Mouse (Mus musculus) kidney, postnatal 0 days (tissue): ENCODE measurements around the gene Dmac2. TPM values are rescaled to one million over a fixed set of nuclear protein-coding genes. Genes with fewer than 3 reads are reported as not detected.

Experiments
- ATAC-seq: fragments of 200-750 bp; cut with Nextera tagmentation; replicated peaks from 2 replicates; pipeline ENCODE4 v1.8.0; 2017; ENCODE audit warnings: low read depth, moderate number of reproducible peaks, moderate TSS enrichment, moderate library complexity; ENCODE audit not compliant: low FRiP score
- DNase-seq: peaks from one replicate; pipeline ENCODE4 v3.0.0-alpha.2; 2016; ENCODE audit warnings: low spot score
- H3K27ac ChIP-seq: fragments of 300-500 bp; sonication (generic); 2 replicates; pipeline ENCODE4 v1.5.1; 2014; ENCODE audit warnings: mild to moderate bottlenecking
- H3K27me3 ChIP-seq: fragments of 300-500 bp; sonication (generic); 2 replicates; pipeline ENCODE4 v1.6.1; 2014; ENCODE audit warnings: low read length, mixed read lengths; ENCODE audit not compliant: insufficient read depth
- H3K36me3 ChIP-seq: fragments of 300-500 bp; sonication (generic); 2 replicates; pipeline ENCODE4 v1.6.1; 2014; ENCODE audit warnings: low read length, mixed read lengths; ENCODE audit not compliant: insufficient read depth
- H3K4me1 ChIP-seq: fragments of 300-500 bp; sonication (generic); replicated peaks from 2 replicates; pipeline ENCODE4 v1.6.1; 2014; ENCODE audit warnings: antibody characterized with exemption, low read length, mixed read lengths; ENCODE audit not compliant: insufficient read depth
- H3K4me2 ChIP-seq: fragments of 300-500 bp; sonication (generic); 2 replicates; pipeline ENCODE4 v1.6.1; 2014; ENCODE audit warnings: mild to moderate bottlenecking, low read length, moderate library complexity, mixed read lengths
- H3K4me3 ChIP-seq: fragments of 300-500 bp; sonication (generic); replicated peaks from 2 replicates; pipeline ENCODE4 v1.5.1; 2014; ENCODE audit warnings: low read depth, low read length
- H3K9ac ChIP-seq: fragments of 300-500 bp; sonication (generic); 2 replicates; pipeline ENCODE4 v1.6.1; 2014; ENCODE audit warnings: low read depth, low read length
- H3K9me3 ChIP-seq: fragments of 300-500 bp; sonication (generic); replicated peaks from 2 replicates; pipeline ENCODE4 v1.6.1; 2016; ENCODE audit warnings: low read length, inconsistent platforms, mixed read lengths
- CTCF ChIP-seq: IDR thresholded peaks from 2 replicates; pipeline ENCODE4 v1.5.1; 2016; ENCODE audit warnings: antibody characterized with exemption, low read depth, mild to moderate bottlenecking, moderate library complexity
- WGBS: fragments of 180-500 bp; shearing (Covaris S2); extraction: QIAGEN DNeasy Blood & Tissue Kit; methylation state at CpG from one replicate; pipeline ENCODE4 v1.1.7; 2014; 5-methylcytosine and 5-hydroxymethylcytosine counted together
- polyA plus RNA-seq: library from polyadenylated mRNA; unstranded; fragments of >200 nt; fragmentation: Nextera tagmentation; extraction: Ambion mirVana; gene quantifications from 2 replicates; pipeline ENCODE4 v1.2.1, GENCODE M21; 2015

Dmac2 gene
- polyA plus RNA-seq, 1 experiment from 2014 or later = 68.9 TPM

DNA sequence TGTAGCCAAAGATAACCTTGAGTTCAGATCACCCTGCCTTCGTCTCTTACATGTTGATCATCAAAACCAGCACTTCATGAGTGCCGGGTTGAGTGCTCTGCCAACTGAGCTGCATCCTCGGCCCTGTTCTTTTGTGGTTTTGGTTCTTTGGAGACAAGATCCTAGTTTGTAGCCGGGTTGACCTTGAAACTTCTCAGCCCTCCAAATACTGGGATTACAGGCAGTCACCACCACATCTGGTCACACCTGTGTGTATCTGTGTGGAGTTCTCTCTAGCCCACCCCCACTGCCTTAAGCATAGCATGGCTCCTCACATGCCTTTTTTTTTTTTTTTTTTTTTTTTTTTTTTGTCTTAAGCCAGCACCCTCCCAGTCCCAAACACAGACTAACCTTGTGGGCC lies 50.9 kb downstream of the Dmac2 start:
- Histone ChIP-seq H3K9me3 (no peaks in the 10 kb centered on the region), H3K4me1 (no peaks in the 10 kb centered on the region), H3K27me3 (no peaks in the 10 kb centered on the region), H3K36me3 (peaks cover 13% of the 10 kb centered on the region; the same call in 1 of the 2 replicates), H3K27ac (no peak overlapping the region), H3K9ac (no peak overlapping the region), H3K4me3 (no peak overlapping the region), H3K4me2 (no peak overlapping the region)
- no peak for ATAC-seq
- DNase-seq = no peak
- WGBS = 87% methylated on average over 4 of the region's 4 CpGs
- no peak for TF ChIP-seq CTCF

DNA sequence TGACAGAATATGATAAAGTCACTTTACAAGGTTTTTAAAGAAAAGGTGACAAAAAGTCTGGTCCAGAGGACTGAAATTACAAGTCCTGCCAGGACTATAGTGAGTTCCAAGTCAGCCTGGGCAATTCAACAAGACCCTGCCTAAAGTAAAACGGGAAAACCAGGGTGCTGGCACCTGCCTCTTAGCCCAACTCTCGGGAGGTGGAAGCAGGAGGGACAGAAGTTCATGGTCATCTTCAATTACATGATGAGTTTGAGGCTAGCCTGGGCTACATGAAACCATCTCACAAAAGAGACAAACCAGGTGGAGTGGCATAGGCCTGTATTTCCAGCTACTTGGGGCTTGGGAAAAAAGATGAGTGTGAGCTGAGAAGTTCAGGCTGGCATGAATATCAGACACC lies 52.5 kb downstream of the Dmac2 start:
- H3K36me3 ChIP-seq = peaks cover 11% of the 10 kb centered on the region; the same call in 1 of the 2 replicates
- no peak overlapping the region for H3K4me2 ChIP-seq
- DNase-seq = no peak
- no peak for TF ChIP-seq CTCF
- no peaks in the 10 kb centered on the region for H3K27me3 ChIP-seq
- no peaks in the 10 kb centered on the region for H3K4me1 ChIP-seq
- no peak for ATAC-seq
- H3K4me3 ChIP-seq = no peak overlapping the region
- WGBS = 69% methylated on average over 2 of the region's 2 CpGs
- no peak overlapping the region for H3K27ac ChIP-seq
- H3K9ac ChIP-seq = no peak overlapping the region
- no peaks in the 10 kb centered on the region for H3K9me3 ChIP-seq

- Histone ChIP-seq H3K27ac (no peak overlapping the region), H3K4me1 (no peaks in the 10 kb centered on the region), H3K9me3 (no peaks in the 10 kb centered on the region), H3K36me3 (peaks cover 10% of the 10 kb centered on the region; the same call in 1 of the 2 replicates), H3K9ac (no peak overlapping the region), H3K27me3 (no peaks in the 10 kb centered on the region), H3K4me3 (no peak overlapping the region), H3K4me2 (no peak overlapping the region)
- DNase-seq (no peak), ATAC-seq (no peak)
- 0 out of 2 replicates have a peak, but pooled peaks have one; percentile 12 for TF ChIP-seq CTCF
- 57% methylated on average over 4 of the region's 4 CpGs for WGBS
These were observed 53.2 kb downstream of the Dmac2 start for GRCm38 (mm10) chr7:25672442-25672841.

- Histone ChIP-seq H3K27ac (no peak overlapping the region), H3K4me2 (0 out of 2 replicates have a peak overlapping the region, but pooled peaks have one; percentile 58), H3K36me3 (no peaks in the 10 kb centered on the region), H3K4me1 (no peaks in the 10 kb centered on the region), H3K9ac (no peak overlapping the region), H3K27me3 (no peaks in the 10 kb centered on the region), H3K4me3 (no peak overlapping the region), H3K9me3 (no peaks in the 10 kb centered on the region)
- no peak for ATAC-seq
- DNase-seq = no peak
- no peak for TF ChIP-seq CTCF
- 25% methylated on average over 9 of the region's 9 CpGs for WGBS
These were observed 55.1 kb downstream of the Dmac2 start for GRCm38 (mm10) chr7:25674297-25674696.

DNA sequence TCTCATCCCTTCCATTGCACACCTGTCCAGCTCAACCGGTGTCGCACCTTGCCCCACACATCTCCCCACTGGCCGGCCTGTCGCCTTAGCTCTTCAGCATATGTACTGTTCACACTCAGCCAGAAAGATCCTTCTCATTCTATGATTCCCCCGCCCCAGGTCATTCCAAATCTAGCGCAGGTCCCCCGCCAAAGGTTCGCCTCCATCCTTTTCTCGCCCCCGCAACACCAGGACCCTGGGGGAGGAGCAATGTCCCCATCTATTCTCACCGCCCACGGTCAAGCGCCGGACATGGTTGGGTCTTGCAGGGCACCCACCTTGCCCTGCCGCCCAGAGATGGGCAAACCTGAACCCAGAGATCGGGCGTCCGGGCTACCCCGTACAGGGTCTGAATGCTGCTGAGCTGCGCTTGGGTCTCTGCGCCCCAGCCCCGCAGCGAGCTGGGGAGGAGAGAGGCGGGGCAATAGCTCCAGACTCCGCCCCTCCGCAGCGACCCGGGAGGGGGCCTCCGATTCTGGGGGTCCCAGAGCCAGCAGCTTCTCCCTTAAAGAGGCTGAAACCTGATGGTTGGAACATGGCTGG lies 55.6 kb downstream of the Dmac2 start, which contains the start of gene Tmem91:
Gene Tmem91 (minus strand): TSS at position 448 of the 582 bp plus-strand sequence.
- no peaks in the 10 kb centered on the region for H3K27me3 ChIP-seq
- peak within 1 kb of the TSS; percentile 23; the same call in 1 of the 2 replicates for H3K9ac ChIP-seq
- H3K27ac ChIP-seq = no peak within 1 kb of the TSS
- no peaks in the 10 kb centered on the region for H3K4me1 ChIP-seq
- H3K36me3 ChIP-seq = no peaks in the 10 kb centered on the region
- peak within 1 kb of the TSS; percentile 27 for H3K4me3 ChIP-seq
- DNase-seq (no peak), ATAC-seq (no peak)
- WGBS = 4% methylated on average over 29 of the region's 29 CpGs
- H3K4me2 ChIP-seq = peak within 1 kb of the TSS; percentile 58
- H3K9me3 ChIP-seq = no peaks in the 10 kb centered on the region
- no peak for TF ChIP-seq CTCF

Other genes with a start within 250 kb of the Dmac2 start
- gene Cnfn, start 249.7 kb upstream of the Dmac2 start, polyA plus RNA-seq = not detected in 2 replicates
- gene Lipe, start 220.7 kb upstream of the Dmac2 start, polyA plus RNA-seq = 6.4 and 6.5 TPM in 2 replicates
- 0.43 and 0.47 TPM in 2 replicates for gene Cxcl17, start 206.5 kb upstream of the Dmac2 start, polyA plus RNA-seq
- 4.7 and 6.3 TPM in 2 replicates for gene Ceacam1, start 141.8 kb upstream of the Dmac2 start, polyA plus RNA-seq
- 0.07 TPM in 1 of 2 replicates, not detected in the other for gene Ceacam2, start 79.6 kb upstream of the Dmac2 start, polyA plus RNA-seq
- 10.1 and 11.2 TPM in 2 replicates for gene Erich4, start 3.5 kb upstream of the Dmac2 start, polyA plus RNA-seq
- gene B3gnt8, start 7.2 kb downstream of the Dmac2 start, polyA plus RNA-seq = 9.3 and 11.4 TPM in 2 replicates
- gene Bckdha, start 39.6 kb downstream of the Dmac2 start, polyA plus RNA-seq = 90.1 and 96.3 TPM in 2 replicates
- 76.8 and 78.6 TPM in 2 replicates for gene Exosc5, start 39.8 kb downstream of the Dmac2 start, polyA plus RNA-seq
- gene Tmem91, start 55.8 kb downstream of the Dmac2 start, polyA plus RNA-seq = 1.0 and 1.1 TPM in 2 replicates
- 31.4 and 32.3 TPM in 2 replicates for gene B9d2, start 61.4 kb downstream of the Dmac2 start, polyA plus RNA-seq
- gene Tgfb1, start 67.6 kb downstream of the Dmac2 start, polyA plus RNA-seq = 3.2 and 3.6 TPM in 2 replicates
- 18.8 and 19.4 TPM in 2 replicates for gene Ccdc97, start 99.7 kb downstream of the Dmac2 start, polyA plus RNA-seq
- 50.0 and 56.0 TPM in 2 replicates for gene Hnrnpul1, start 135.3 kb downstream of the Dmac2 start, polyA plus RNA-seq
- 95.7 and 110 TPM in 2 replicates for gene Axl, start 169.3 kb downstream of the Dmac2 start, polyA plus RNA-seq
- gene Cyp2s1, start 197.5 kb downstream of the Dmac2 start, polyA plus RNA-seq = 25.4 and 26.7 TPM in 2 replicates